Mouse (Mus musculus) small intestine, adult 2 months (tissue): ENCODE data around the gene Clcf1. TPM values are rescaled to one million over a fixed set of nuclear protein-coding genes. Genes with fewer than 3 reads are reported as not detected.

Experiments
- H3K27ac ChIP-seq: fragments of 200-500 bp; 2 replicates; pipeline ENCODE4 v1.5.1; 2012; ENCODE audit warnings: low read depth, low read length, control low read depth, inconsistent platforms; ENCODE audit not compliant: insufficient read depth
- H3K27me3 ChIP-seq: fragments of 200-500 bp; 2 replicates; pipeline ENCODE4 v1.6.1; 2012; ENCODE audit warnings: mild to moderate bottlenecking, moderate library complexity, low read length, inconsistent platforms; ENCODE audit not compliant: control insufficient read depth, insufficient read depth
- H3K36me3 ChIP-seq: fragments of 200-500 bp; 2 replicates; pipeline ENCODE4 v1.6.1; 2012; ENCODE audit warnings: mild to moderate bottlenecking, low read length, control low read depth, inconsistent platforms; ENCODE audit not compliant: control insufficient read depth, insufficient read depth
- H3K4me1 ChIP-seq: fragments of 200-500 bp; 2 replicates; pipeline ENCODE4 v1.6.1; 2012; ENCODE audit warnings: low read length, inconsistent platforms, mixed read lengths; ENCODE audit not compliant: control insufficient read depth, insufficient read depth, insufficient read length
- H3K4me3 ChIP-seq: fragments of 200-500 bp; 2 replicates; pipeline ENCODE4 v1.5.1; 2012; ENCODE audit warnings: low read depth, mild to moderate bottlenecking, control low read depth, inconsistent platforms, low read length, moderate library complexity
- CTCF ChIP-seq: fragments of 200-500 bp; IDR thresholded peaks from 2 replicates; pipeline ENCODE4 v1.5.1; 2012; ENCODE audit warnings: low read depth, mild to moderate bottlenecking, control low read depth, inconsistent platforms, low read length, moderate library complexity, mixed read lengths; ENCODE audit not compliant: insufficient replicate concordance, insufficient read length; ENCODE audit errors: extremely low read depth
- POLR2A ChIP-seq: fragments of 200-500 bp; IDR thresholded peaks from 2 replicates; pipeline ENCODE4 v1.6.1; 2012; ENCODE audit warnings: low read depth, mild to moderate bottlenecking, control low read depth, inconsistent platforms, low read length, moderate library complexity
- WGBS: fragments of 180-500 bp; shearing (Covaris S2); methylation state at CpG from one replicate; pipeline ENCODE4 v1.1.7; 2018; 5-methylcytosine and 5-hydroxymethylcytosine counted together
- polyA plus RNA-seq: library from polyadenylated mRNA; depleted of rRNA; stranded (reverse); fragments of >200 nt; gene quantifications from 2 replicates; pipeline ENCODE4 v1.2.3, GENCODE M21; 2012; rRNA removed

Gene Clcf1
- polyA plus RNA-seq = 10.1 and 12.4 TPM in 2 replicates

DNA sequence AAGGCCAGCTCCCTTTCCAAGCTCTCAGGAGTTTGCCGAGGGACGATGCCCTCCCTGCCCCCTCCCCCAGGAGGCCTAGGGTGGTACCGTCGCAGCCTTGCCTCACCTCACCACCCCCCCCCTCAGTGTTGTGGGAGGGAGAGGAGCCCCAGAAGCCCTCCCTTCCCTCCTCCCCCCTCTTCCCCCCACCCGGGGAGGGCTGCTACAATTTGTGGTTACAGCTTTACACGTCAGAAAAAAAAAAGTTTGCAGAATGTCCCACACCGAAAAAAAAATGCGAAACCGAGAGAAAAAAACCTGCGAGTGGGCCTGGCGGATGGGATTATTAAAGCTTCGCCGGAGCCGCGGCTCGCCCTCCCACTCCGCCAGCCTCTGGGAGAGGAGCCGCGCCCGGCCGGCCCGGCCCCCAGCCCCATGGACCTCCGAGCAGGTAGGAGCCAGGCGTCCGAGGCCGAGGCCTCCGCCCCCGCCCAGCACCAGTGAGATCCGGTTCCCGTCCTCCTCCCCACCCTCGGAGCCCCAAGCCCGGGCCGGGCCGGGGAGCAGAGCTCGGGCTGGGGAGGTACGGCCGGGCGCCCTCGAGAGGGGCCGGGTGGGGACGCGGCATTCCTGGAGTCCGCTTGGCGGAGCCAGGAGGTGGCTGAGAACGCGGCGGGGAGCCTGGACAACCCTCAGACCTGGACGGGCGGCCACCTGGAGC, at the start of gene Clcf1, which contains the start of gene AC109138.7:
Clcf1 (plus strand) TSS at position 168 of the 700 bp plus-strand sequence.
AC109138.7 (plus strand) TSS at position 287 of the 700 bp plus-strand sequence.
- no peak; the same call in 1 of the 2 replicates for TF ChIP-seq POLR2A
- no peak for TF ChIP-seq CTCF
- peak within 1 kb of the TSS; percentile 74 for H3K4me3 ChIP-seq
- H3K27ac ChIP-seq = peak within 1 kb of the TSS; percentile 20; the same call in 1 of the 2 replicates
- H3K4me1 ChIP-seq = peaks cover 6% of the 10 kb centered on the region
- 1% methylated on average over 49 of the region's 49 CpGs for WGBS
- no peaks in the 10 kb centered on the region for H3K36me3 ChIP-seq
- H3K27me3 ChIP-seq = peaks cover 21% of the 10 kb centered on the region

DNA sequence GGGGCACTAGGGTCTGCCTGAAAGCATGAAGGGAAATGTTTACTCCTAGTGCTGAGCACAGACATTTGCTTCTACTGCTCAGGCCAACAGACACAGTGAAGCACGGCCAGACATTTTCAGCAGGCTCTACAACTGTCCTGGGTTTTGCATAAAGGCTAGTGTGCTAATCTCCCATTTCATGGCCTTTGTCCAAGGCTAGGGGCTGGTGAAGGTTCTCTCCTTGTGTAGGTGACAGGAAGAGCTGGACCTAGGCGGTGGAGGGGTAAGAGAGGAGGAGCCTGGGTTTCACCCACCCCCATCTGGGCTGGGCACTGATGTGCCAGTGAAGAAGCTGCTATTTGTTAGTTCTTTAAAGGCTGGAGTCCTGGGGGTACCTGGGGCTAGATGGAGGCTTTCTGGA, 49.3 kb upstream of the Clcf1 start:
- no peak overlapping the region for H3K27ac ChIP-seq
- peaks cover 6% of the 10 kb centered on the region for H3K36me3 ChIP-seq
- peaks cover 8% of the 10 kb centered on the region; the same call in 1 of the 2 replicates for H3K4me1 ChIP-seq
- no peak for TF ChIP-seq CTCF
- no peak for TF ChIP-seq POLR2A
- H3K27me3 ChIP-seq = no peaks in the 10 kb centered on the region
- no peak overlapping the region for H3K4me3 ChIP-seq
- 75% methylated on average over 2 of the region's 2 CpGs for WGBS

DNA sequence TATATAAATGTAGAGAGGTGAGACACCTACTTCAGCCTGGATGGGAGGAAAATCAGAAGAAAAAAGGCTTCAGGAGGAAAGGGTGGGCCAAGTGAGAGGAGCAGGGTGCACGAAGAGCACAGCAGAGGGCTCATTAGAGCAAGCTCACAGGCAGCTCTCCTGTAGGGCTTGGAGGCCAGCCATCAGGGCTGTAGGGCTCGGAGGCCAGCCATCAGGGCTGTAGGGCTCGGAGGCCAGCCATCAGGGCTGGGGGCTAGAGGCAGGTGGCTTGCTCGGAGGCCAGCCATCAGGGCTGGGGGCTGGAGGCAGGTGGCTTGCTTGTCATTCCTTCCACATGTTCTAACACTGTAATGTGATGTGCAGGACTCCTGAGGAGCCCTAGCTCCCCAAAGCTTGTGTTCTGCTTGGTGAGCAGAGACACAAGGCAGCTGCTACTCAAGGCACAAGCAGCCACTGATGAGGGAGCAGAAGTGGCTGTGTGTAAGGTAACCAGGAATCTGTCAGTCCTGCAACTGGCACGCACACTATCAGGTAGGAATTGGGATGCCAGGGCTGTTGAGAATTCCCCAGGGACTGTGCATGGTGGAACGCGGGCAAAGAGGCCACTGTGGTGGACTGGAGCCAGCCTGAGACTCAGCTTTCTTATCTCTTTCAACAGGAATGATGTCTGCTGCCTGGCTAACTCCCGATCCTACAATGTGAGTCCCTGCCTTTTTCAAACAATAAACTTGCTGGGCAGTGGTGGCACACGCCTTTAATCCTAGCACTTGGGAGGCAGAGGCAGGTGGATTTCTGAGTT, 47.2 kb upstream of the Clcf1 start:
- H3K4me3 ChIP-seq = no peak overlapping the region
- TF ChIP-seq CTCF (no peak), POLR2A (no peak)
- no peak overlapping the region for H3K27ac ChIP-seq
- no peaks in the 10 kb centered on the region for H3K36me3 ChIP-seq
- H3K4me1 ChIP-seq = peaks cover 15% of the 10 kb centered on the region
- 70% methylated on average over 9 of the region's 9 CpGs for WGBS
- H3K27me3 ChIP-seq = no peaks in the 10 kb centered on the region

DNA sequence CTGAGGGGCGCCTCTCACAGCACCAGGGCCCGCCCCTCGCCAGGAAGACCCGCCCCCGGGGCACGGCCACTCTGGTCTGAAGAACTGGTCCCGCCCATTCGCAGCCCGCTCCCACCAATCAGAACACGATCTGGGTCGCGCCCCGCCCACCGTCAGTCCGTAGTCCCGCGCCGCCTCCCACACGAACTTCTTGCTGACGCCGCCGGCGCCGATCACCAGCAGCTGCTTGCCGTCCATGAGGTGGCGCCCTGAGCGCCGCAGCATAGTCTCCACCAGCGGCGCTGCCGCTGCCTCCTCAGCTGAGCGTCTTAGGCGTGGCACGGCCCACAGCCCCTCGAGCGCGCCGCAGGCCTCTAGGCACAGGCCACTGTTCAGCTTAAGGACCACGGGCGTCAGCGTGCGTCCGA, 44.7 kb upstream of the Clcf1 start:
- H3K4me3 ChIP-seq = peak overlapping the region; percentile 70
- H3K36me3 ChIP-seq = no peaks in the 10 kb centered on the region
- peaks cover 7% of the 10 kb centered on the region for H3K4me1 ChIP-seq
- peak overlapping the region; percentile 72 for H3K27ac ChIP-seq
- TF ChIP-seq POLR2A = peak; percentile 92
- TF ChIP-seq CTCF = peak; percentile 83
- no peaks in the 10 kb centered on the region for H3K27me3 ChIP-seq
- under 1% methylated on average over 43 of the region's 43 CpGs for WGBS

DNA sequence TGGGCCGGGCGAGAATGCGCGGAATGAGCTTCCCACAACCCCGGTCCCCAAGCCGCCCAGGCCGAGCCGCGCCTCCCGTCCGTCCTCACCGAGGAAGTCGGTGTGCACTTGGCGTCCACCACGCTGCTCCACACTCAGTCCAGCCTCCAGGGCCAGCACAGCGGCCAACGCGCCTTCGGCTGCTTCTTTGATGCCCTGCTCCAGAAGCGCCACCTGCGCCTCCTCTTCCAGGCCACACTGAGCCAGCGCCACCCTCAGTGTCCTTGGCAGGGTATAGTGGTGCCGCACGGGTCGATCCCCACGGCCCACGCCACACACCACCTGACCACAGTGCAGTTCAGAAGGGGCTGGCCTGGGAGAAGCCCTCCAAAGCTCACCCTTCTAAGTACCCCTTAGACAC, 44.2 kb upstream of the Clcf1 start:
- TF ChIP-seq POLR2A = no peak
- no peak for TF ChIP-seq CTCF
- H3K36me3 ChIP-seq = no peaks in the 10 kb centered on the region
- 4% methylated on average over 27 of the region's 27 CpGs for WGBS
- no peaks in the 10 kb centered on the region for H3K27me3 ChIP-seq
- H3K4me3 ChIP-seq = peak overlapping the region; percentile 70
- peak overlapping the region; percentile 72 for H3K27ac ChIP-seq
- peaks cover 7% of the 10 kb centered on the region for H3K4me1 ChIP-seq

DNA sequence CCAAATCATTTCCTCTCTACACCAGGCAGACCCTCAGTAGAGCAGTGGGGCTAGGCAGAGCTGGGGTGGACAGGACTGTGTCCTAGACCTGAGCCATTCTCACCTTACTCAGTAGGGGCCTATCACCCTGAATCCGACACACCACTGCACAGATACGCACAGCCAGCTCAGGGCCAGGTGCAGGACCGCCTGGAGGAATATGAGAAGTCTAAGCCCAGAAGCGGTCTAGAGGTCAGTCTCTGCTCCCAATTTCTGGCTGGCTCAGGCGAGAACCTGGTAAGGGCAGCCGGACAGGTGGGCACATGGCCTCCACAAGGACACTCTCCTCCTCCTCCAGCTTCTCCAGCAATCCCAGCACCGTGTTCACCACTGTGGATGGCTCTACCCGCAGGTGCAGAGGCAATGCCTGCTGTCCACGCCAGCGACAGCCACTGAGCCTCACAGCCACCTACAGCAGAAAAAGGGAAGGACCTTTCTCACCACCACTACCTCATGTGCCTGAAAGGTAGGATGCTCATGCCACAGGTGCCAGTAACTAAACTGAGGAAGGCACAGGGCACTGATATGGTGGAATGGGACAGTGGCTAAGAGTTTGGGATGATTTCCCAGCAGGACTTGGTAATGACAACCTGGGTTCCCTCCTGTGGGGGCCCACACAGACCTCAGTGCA, 43.2 kb upstream of the Clcf1 start:
- Histone ChIP-seq H3K4me1 (peaks cover 10% of the 10 kb centered on the region), H3K4me3 (no peak overlapping the region), H3K27me3 (no peaks in the 10 kb centered on the region), H3K36me3 (no peaks in the 10 kb centered on the region), H3K27ac (no peak overlapping the region)
- no peak for TF ChIP-seq POLR2A
- no peak for TF ChIP-seq CTCF
- WGBS = 94% methylated on average over 10 of the region's 10 CpGs
